Mouse (Mus musculus) heart, postnatal 25 days (tissue): ENCODE results near the gene Pank3. TPM values are rescaled to one million over a fixed set of nuclear protein-coding genes. Genes with fewer than 3 reads are reported as not detected.
A peak's percentile ranks its signal among the peaks of the same experiment; 100 is the strongest.

Experiments
- DNase-seq: peaks from one replicate; pipeline ENCODE4 v3.0.0; 2022; ENCODE audit warnings: low spot score
- intact Hi-C: fragments of 180-260 bp; cut with DNase I; formaldehyde crosslinking; loops from one replicate; pipeline ENCODE4 v1.15.1; 2025
- total RNA-seq, 2 experiments: library from RNA; stranded (reverse); gene quantifications; 2 replicates each; pipeline ENCODE4 v1.2.3; 2021

Pank3 gene
- 10 to 100 TPM; 22.1 to 24.6 TPM for total RNA-seq

GRCm38 (mm10) chr11:35769188-35769745 is at the start of gene Pank3:
Gene Pank3, plus strand, starts transcription at chr11:35769484.
- intact Hi-C loops: loop anchor here (2.0 kb wide), 1 partner anchor 66 kb away; the partner anchor contains the start of gene Rars
- peak; percentile 98 for DNase-seq

- intact Hi-C loops: no loop called here
- DNase-seq: no peak
Measured at GRCm38 (mm10) chr11:35723876-35724275, 45.4 kb upstream of the Pank3 start.

GRCm38 (mm10) chr11:35726341-35726846 is 42.9 kb upstream of the Pank3 start:
- DNase-seq: no peak
- intact Hi-C loops: no loop called here

GRCm38 (mm10) chr11:35728200-35728599 is 41.1 kb upstream of the Pank3 start:
- DNase-seq: no peak
- intact Hi-C loops: no loop called here

- DNase-seq: no peak
- intact Hi-C loops: no loop called here
Measured at GRCm38 (mm10) chr11:35729186-35729585, 40.1 kb upstream of the Pank3 start.

GRCm38 (mm10) chr11:35732366-35732765 is 36.9 kb upstream of the Pank3 start:
- no peak for DNase-seq
- intact Hi-C loops: no loop called here

GRCm38 (mm10) chr11:35736817-35737216 is 32.5 kb upstream of the Pank3 start:
- intact Hi-C loops: no loop called here

GRCm38 (mm10) chr11:35737262-35737661 is 32.0 kb upstream of the Pank3 start:
- DNase-seq: no peak
- intact Hi-C loops: no loop called here

More at GRCm38 (mm10) chr11:35736817-35737216, 32.5 kb upstream of the Pank3 start:
- no peak for DNase-seq

GRCm38 (mm10) chr11:35738102-35738501 is 31.2 kb upstream of the Pank3 start:
- intact Hi-C loops: no loop called here

GRCm38 (mm10) chr11:35743586-35743985 is 25.7 kb upstream of the Pank3 start:
- intact Hi-C loops: no loop called here
- DNase-seq: no peak

More at GRCm38 (mm10) chr11:35738102-35738501, 31.2 kb upstream of the Pank3 start:
- no peak for DNase-seq

- intact Hi-C loops: no loop called here
- DNase-seq: no peak
Measured at GRCm38 (mm10) chr11:35744571-35744970, 24.7 kb upstream of the Pank3 start.

GRCm38 (mm10) chr11:35750578-35750977 is 18.7 kb upstream of the Pank3 start:
- DNase-seq: peak; percentile 10
- intact Hi-C loops: no loop called here

- no peak for DNase-seq
- intact Hi-C loops: no loop called here
Measured at GRCm38 (mm10) chr11:35754906-35755418, 14.3 kb upstream of the Pank3 start.

GRCm38 (mm10) chr11:35755546-35755945 is 13.7 kb upstream of the Pank3 start:
- intact Hi-C loops: no loop called here
- DNase-seq: no peak

GRCm38 (mm10) chr11:35756411-35757303 is 12.6 kb upstream of the Pank3 start:
- intact Hi-C loops: no loop called here
- DNase-seq: no peak

GRCm38 (mm10) chr11:35760001-35760626 is 9.2 kb upstream of the Pank3 start:
- intact Hi-C loops: no loop called here
- DNase-seq: no peak

- intact Hi-C loops: no loop called here
- no peak for DNase-seq
Measured at GRCm38 (mm10) chr11:35760627-35761003, 8.7 kb upstream of the Pank3 start.

- intact Hi-C loops: no loop called here
- DNase-seq: no peak
Measured at GRCm38 (mm10) chr11:35766845-35767244, 2.4 kb upstream of the Pank3 start.

GRCm38 (mm10) chr11:35769746-35770437 is 608 bp downstream of the Pank3 start:
- intact Hi-C loops: loop anchor here (2.0 kb wide), 1 partner anchor 65 kb away; the partner anchor contains the start of gene Rars
- DNase-seq: peak; percentile 58
